Mouse (Mus musculus) urinary bladder, postnatal 25 days (tissue): Measurements from ENCODE around the gene Sds.

ENCODE experiments used
- DNase-seq: peaks from one replicate; pipeline ENCODE4 v3.0.0; 2022; ENCODE audit warnings: low spot score

Gene Sds

GRCm38 (mm10) chr5:120476296-120476695, at the start of gene Sds:
TSS of gene Sds (plus strand) at chr5:120476526.
- DNase-seq = no peak

DNA sequence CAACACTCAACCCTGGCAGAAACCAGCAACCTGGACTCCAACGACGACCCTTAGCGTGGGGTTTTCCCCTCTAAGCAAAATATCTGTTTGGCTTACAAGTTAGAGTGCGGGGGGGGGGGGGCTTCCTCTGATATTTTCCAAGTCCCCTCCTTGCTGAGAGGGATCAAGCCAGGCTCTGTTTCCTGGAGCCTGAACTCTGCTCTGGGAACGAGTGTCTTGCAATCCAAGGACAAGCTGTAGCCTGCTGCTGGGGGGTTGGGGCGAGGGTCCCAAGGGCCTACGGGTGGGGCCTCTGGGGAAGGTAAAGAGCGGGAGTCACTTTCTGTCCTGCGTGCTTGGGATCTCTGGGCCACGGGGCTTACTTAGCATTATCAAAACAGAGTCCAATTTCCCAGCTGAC, 49.8 kb upstream of the Sds start:
- DNase-seq = no peak

- no peak for DNase-seq
Measured at GRCm38 (mm10) chr5:120427451-120427938, 48.8 kb upstream of the Sds start.

- no peak for DNase-seq
Measured at GRCm38 (mm10) chr5:120428189-120428838, 48.0 kb upstream of the Sds start.

DNA sequence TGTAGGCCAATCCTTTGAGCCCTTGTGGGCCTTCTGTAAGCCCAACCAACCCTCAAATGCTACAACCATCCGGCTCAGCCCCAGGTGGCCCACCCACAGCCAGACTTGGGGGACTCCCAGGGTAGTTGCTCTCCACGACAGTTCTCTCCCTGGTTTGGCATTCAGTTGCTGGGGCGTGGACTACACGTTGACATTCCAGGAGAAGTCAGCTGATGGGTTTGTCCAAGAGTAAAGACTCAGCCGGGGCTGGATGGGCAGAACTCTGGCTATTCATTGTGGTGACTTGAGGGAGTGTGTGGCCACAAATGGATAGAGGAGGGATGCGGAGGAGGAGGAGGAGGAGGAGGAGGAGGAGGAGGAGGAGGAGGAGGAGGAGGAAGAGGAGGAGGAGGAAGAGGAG, 47.3 kb upstream of the Sds start:
- DNase-seq = no peak

- DNase-seq = no peak
Measured at GRCm38 (mm10) chr5:120429692-120430091, 46.6 kb upstream of the Sds start.

DNA sequence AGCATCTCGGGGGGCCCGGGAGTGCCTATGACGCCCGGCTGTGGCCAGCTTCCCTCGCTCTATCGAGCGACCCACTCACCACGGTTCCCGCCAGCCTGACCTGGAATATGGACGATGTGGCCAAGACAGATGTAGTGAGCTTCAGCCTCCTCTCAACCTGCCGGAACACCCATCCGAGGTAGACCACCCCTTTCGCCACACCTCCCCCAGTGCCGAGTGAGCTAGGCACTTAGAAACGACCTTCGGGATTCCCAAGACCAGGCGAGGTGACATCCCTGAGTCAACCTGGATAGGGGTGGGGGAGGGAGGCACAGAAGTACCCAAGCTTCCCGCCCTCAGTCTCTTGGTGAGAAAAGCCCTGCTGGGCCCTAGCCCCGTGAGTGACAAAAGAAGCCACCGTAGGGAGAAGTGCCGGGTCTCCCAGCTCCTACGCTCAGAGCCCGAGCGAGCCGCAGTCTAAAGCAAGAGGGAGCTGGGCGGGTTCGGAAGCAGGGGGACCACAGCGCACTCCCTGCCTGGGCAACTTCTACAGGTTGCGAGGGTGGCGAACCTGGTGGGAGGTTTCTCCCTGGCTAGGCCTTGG, 45.2 kb upstream of the Sds start:
- DNase-seq = no peak

- DNase-seq = no peak
Measured at GRCm38 (mm10) chr5:120431649-120432485, 44.5 kb upstream of the Sds start, which contains the start of gene Lhx5. TSS of gene Lhx5 (plus strand) at chr5:120431699.

- no peak for DNase-seq
Measured at GRCm38 (mm10) chr5:120432486-120433015, 43.8 kb upstream of the Sds start.

DNA sequence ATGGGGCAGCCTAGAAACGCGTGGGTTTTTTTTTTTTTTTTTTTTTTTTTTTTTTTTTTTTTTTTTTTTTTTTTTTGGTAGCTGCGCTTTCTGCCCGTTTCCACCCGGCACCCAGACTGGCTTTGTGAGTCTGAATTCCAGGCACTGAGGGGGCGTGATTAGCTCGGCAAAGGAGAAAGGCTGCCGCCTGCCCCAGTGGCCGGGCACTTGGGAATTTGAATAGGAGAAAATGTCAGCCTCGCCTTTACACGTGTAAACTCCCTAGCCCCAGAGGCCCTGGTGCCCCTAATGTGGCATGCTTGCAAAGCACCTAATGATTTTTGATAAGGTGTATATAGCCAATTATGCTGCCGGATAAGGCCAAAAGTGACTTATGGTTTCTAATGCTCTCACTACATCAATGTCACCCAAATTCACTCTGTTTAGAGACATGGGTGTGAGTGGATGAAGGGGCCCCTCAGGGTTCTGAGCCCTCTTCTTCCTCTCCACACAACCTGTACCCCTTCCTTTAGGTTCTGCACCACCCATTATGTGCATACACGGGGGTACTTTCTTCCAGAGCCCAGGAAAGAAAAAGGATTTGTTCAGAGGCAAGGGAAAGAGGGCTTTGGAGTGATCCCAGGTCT, 43.1 kb upstream of the Sds start:
- no peak for DNase-seq

GRCm38 (mm10) chr5:120434231-120434735, 42.0 kb upstream of the Sds start:
- no peak for DNase-seq

GRCm38 (mm10) chr5:120435006-120435681, 41.2 kb upstream of the Sds start:
- no peak for DNase-seq

- no peak for DNase-seq
Measured at GRCm38 (mm10) chr5:120435731-120436501, 40.4 kb upstream of the Sds start.

- no peak for DNase-seq
Measured at GRCm38 (mm10) chr5:120436885-120437495, 39.3 kb upstream of the Sds start.

DNA sequence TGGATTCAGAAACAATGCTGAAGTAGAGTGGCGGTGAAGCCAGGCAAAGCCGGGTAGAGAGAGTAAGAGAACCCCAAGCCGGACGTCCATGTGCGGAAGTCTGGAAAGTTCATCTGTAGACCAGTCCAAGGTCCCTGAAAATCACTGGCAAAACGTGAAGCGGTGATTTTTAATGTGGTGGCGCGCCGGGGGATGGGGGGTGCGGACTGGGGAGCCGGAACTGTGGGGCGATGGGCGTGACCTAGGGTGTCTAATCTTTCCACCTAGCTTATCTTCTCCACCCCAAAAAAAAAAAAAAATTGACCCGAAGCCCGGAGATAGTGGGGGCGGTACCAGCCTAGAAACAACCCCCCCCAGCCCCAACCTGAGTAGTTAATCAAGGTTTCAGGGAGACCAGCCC, 38.8 kb upstream of the Sds start:
- no peak for DNase-seq

DNA sequence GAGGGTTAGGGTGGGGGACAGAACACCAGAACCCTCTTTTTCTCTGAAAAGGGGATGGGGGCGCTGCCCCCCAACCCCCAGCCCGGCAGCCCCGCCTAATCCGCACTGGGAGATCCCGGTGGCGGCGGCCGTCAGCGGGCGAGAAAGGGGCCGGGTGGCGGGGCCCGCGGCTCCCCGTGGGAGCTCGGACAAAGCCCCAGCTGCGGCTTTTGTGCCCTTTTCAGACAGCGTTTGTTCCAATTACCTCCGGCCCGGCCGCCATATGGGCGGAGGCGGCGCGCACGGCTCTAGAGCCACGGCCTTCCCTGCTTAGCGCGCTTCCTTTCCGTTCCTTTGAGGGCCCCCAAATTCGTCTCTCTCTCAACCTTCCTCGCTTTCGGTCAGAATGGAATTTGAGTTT, 38.3 kb upstream of the Sds start:
- no peak for DNase-seq

DNA sequence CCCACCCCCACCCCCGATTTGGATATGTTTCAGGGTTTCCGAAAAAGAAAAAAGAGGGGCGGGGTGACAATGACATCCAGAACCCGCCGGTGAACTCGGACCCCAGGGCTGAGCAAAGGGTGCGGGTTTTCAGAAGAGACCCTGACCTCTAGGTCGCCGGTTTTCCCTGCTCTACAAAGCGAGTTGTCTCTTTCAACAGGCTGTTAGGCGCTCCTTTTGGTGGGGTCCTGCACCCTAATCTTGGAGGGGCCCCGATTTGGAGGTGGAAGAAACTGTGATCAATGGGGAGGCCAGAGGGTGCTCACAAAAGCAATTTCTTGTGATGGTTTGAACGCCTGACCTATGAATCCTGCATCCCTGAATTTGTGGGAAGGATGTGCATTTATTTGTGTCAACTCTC, 37.9 kb upstream of the Sds start:
- no peak for DNase-seq

GRCm38 (mm10) chr5:120438991-120439710, 37.2 kb upstream of the Sds start:
- no peak for DNase-seq

DNA sequence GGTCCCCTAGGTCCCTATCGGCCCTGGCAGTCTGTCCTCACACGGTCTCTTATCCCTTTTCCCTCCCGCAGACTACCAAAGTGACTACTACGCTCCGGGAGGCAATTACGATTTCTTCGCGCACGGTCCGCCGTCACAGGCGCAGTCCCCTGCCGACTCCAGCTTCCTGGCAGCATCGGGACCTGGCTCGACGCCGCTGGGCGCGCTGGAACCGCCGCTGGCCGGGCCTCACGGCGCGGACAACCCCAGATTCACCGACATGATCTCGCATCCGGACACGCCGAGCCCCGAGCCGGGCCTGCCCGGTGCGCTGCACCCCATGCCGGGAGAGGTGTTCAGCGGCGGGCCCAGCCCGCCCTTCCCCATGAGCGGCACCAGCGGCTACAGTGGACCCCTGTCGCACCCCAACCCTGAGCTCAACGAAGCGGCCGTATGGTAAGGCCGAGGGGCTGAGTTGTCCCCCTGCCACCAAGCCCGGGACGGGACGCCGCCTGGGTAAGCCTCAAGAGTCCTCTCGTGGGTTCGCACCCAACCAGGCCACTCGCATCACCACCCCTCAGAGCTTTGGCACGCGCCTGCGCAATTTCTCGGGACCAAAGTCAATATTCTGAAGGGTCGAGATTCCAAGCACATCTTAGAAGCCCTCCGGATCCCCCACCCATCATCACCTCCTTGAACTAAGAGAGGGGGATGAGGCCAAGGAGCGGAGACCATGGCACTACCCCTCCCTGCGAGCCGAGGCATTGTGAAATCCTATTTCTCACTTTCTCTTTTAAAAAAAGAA, 36.2 kb upstream of the Sds start:
- DNase-seq = no peak
